Mouse (Mus musculus): ENCODE results near the gene Lss.

The Lss gene

DNA sequence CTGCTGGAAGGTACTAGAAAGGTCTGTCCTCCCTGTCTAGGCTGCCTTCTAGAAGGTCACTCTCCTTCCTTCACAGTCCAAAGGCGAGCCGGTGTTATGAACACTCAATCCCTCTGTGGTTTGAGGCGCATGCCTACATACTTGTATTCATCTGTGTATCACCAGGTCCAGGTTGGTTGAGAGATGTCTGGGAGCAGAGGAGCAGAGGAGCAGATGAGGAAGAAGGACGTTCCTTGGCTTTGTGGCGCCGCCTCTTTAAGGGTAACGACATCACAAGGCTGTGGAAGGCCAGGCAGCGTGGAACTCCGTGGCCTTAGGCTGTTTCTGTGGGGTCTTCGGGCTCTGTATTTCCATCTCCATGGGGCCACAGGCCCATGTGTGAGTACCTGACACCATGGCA is 30.6 kb downstream of the Lss start, which contains the start of gene Spatc1l:
Spatc1l (plus strand) TSS at position 301 of the 400 bp plus-strand sequence.
- DNase-seq (ENCODE audit: low spot score in 2 of 2) = no peak

- no peak for DNase-seq (ENCODE audit: low spot score in 2 of 2)
Measured at GRCm38 (mm10) chr10:76569996-76570685, 38.8 kb downstream of the Lss start.

DNA sequence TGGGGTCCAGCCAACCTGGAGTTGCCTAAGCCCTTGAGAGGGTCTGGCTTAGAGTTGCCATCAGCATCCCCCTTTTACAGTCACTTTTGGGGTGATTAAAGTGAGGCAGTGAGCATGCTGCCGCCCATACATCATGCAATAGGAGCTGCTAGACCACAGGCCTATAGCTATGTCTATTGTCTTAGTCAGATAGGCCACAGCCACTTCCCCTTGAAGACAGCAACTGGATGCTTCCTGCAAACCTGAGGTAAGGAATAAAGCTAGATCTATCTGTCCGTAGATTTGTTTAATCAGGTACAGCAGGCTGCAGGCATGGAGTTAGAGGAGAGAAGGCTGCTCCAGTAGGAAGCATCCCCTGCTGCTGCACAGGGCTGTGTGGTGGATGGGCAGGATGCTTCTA is 39.7 kb downstream of the Lss start:
- no peak for DNase-seq (ENCODE audit: low spot score in 2 of 2)

- no peak for DNase-seq (ENCODE audit: low spot score in 2 of 2)
Measured at GRCm38 (mm10) chr10:76572151-76572550, 40.8 kb downstream of the Lss start.

GRCm38 (mm10) chr10:76575374-76575773 is 44.0 kb downstream of the Lss start, which contains the start of gene Ftcd:
Ftcd (plus strand) TSS chr10:76575648.
- no peak for DNase-seq (ENCODE audit: low spot score in 2 of 2)

GRCm38 (mm10) chr10:76576920-76577319 is 45.5 kb downstream of the Lss start:
- DNase-seq (ENCODE audit: low spot score in 2 of 2) = no peak

DNA sequence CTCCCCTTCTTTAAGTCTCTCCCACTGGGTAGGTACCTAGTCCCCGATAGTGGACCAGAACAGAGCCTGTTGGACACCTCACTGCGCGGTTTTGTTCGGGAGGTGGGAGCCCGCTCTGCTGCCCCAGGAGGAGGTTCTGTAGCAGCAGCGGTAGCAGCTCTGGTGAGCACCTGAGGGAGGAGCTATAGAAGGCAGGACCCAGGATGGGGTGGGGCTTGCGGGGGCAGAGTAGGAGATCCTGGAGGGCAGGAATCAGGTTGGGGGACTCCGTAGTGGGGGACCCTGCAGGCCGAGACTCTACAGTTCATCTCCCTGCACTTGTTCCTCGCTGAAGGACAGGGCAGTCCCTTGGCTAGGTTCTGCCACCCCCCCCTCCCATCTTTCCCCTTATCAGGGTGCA is 52.8 kb downstream of the Lss start:
- no peak for DNase-seq (ENCODE audit: low spot score in 2 of 2)

GRCm38 (mm10) chr10:76586190-76586589 is 54.8 kb downstream of the Lss start:
- DNase-seq (ENCODE audit: low spot score in 2 of 2) = no peak

GRCm38 (mm10) chr10:76590197-76590596 is 58.8 kb downstream of the Lss start:
- no peak for DNase-seq (ENCODE audit: low spot score in 2 of 2)

GRCm38 (mm10) chr10:76596338-76596737 is 65.0 kb downstream of the Lss start:
- no peak for DNase-seq (ENCODE audit: low spot score in 2 of 2)

- no peak for DNase-seq (ENCODE audit: low spot score in 2 of 2)
Measured at GRCm38 (mm10) chr10:76602690-76603089, 71.3 kb downstream of the Lss start.
